Mouse (Mus musculus) hindbrain, embryonic 14.5 days (tissue): Measurements from ENCODE around the gene Gm4922. TPM values are rescaled to one million over a fixed set of nuclear protein-coding genes. Genes with fewer than 3 reads are reported as not detected.

Experiments used
- ATAC-seq: fragments of 200-750 bp; cut with Nextera tagmentation; 2 replicates; pipeline ENCODE4 v1.8.0; 2017; ENCODE audit warnings: moderate number of reproducible peaks, mild to moderate bottlenecking, moderate TSS enrichment, moderate library complexity; ENCODE audit not compliant: low FRiP score
- DNase-seq: peaks from one replicate; pipeline ENCODE4 v3.0.0-alpha.2; 2015; ENCODE audit warnings: low spot score
- H3K27ac ChIP-seq: fragments of 300-500 bp; sonication (generic); 2 replicates; pipeline ENCODE4 v1.5.1; 2014; ENCODE audit warnings: mild to moderate bottlenecking, moderate library complexity
- H3K27me3 ChIP-seq: fragments of 300-500 bp; sonication (generic); 2 replicates; pipeline ENCODE4 v1.6.1; 2014; ENCODE audit warnings: mild to moderate bottlenecking, low read length, mixed read lengths; ENCODE audit not compliant: control insufficient read depth, insufficient read depth
- H3K36me3 ChIP-seq: fragments of 300-500 bp; sonication (generic); replicated peaks from 2 replicates; pipeline ENCODE4 v1.6.1; 2014; ENCODE audit not compliant: control insufficient read depth, insufficient read depth
- H3K4me1 ChIP-seq: fragments of 300-500 bp; sonication (generic); replicated peaks from 2 replicates; pipeline ENCODE4 v1.6.1; 2014; ENCODE audit warnings: antibody characterized with exemption, low read length, mixed read lengths; ENCODE audit not compliant: control insufficient read depth, insufficient read depth
- H3K4me2 ChIP-seq: fragments of 300-500 bp; sonication (generic); replicated peaks from 2 replicates; pipeline ENCODE4 v1.6.1; 2014; ENCODE audit warnings: mild to moderate bottlenecking, moderate library complexity
- H3K4me3 ChIP-seq: fragments of 300-500 bp; sonication (generic); replicated peaks from 2 replicates; pipeline ENCODE4 v1.5.1; 2014; ENCODE audit warnings: mild to moderate bottlenecking, low read length
- H3K9ac ChIP-seq: fragments of 300-500 bp; sonication (generic); 2 replicates; pipeline ENCODE4 v1.6.1; 2014
- H3K9me3 ChIP-seq: fragments of 300-500 bp; sonication (generic); 2 replicates; pipeline ENCODE4 v1.6.1; 2016; ENCODE audit warnings: low read length; ENCODE audit not compliant: control insufficient read depth
- WGBS: fragments of 180-500 bp; shearing (Covaris S2); extraction: QIAGEN DNeasy Blood & Tissue Kit; methylation state at CpG from one replicate; pipeline ENCODE4 v1.1.7; 2014; 5-methylcytosine and 5-hydroxymethylcytosine counted together
- polyA plus RNA-seq: library from polyadenylated mRNA; unstranded; fragments of >200 nt; fragmentation: Nextera tagmentation; extraction: Ambion mirVana; gene quantifications from 2 replicates; pipeline ENCODE4 v1.2.1, GENCODE M21; 2014

Gm4922 gene
- 0.10 and 0.28 TPM in 2 replicates for polyA plus RNA-seq

- 97% methylated on average over 1 of the region's 1 CpGs for WGBS
- Histone ChIP-seq H3K9ac (no peak within 1 kb of the TSS), H3K4me3 (no peak within 1 kb of the TSS), H3K9me3 (no peaks in the 10 kb centered on the region), H3K27me3 (no peaks in the 10 kb centered on the region), H3K4me2 (no peak within 1 kb of the TSS), H3K27ac (no peak within 1 kb of the TSS), H3K36me3 (no peaks in the 10 kb centered on the region), H3K4me1 (no peaks in the 10 kb centered on the region)
- no peak for DNase-seq
- no peak for ATAC-seq
Measured at GRCm38 (mm10) chr10:18786693-18787092, at the start of gene Gm4922. Gm4922 (minus strand) TSS chr10:18786793.

- Histone ChIP-seq H3K27me3 (no peaks in the 10 kb centered on the region), H3K27ac (no peak overlapping the region), H3K4me3 (no peak overlapping the region), H3K9me3 (no peaks in the 10 kb centered on the region), H3K36me3 (no peaks in the 10 kb centered on the region), H3K4me2 (no peak overlapping the region), H3K9ac (no peak overlapping the region), H3K4me1 (no peaks in the 10 kb centered on the region)
- ATAC-seq (no peak; the same call in 1 of the 2 replicates), DNase-seq (peak; percentile 72)
- 58% methylated on average over 6 of the region's 6 CpGs for WGBS
Measured at GRCm38 (mm10) chr10:18835684-18836479, 49.3 kb upstream of the Gm4922 start.

- 61% methylated on average over 2 of the region's 2 CpGs for WGBS
- H3K9ac ChIP-seq = no peak overlapping the region
Measured at GRCm38 (mm10) chr10:18834389-18834788, 47.8 kb upstream of the Gm4922 start.

GRCm38 (mm10) chr10:18831823-18832222 lies 45.2 kb upstream of the Gm4922 start:
- DNase-seq (no peak), ATAC-seq (no peak)
- Histone ChIP-seq H3K4me2 (no peak overlapping the region), H3K4me3 (no peak overlapping the region), H3K36me3 (no peaks in the 10 kb centered on the region), H3K4me1 (no peaks in the 10 kb centered on the region), H3K9ac (no peak overlapping the region), H3K27ac (no peak overlapping the region), H3K27me3 (no peaks in the 10 kb centered on the region), H3K9me3 (no peaks in the 10 kb centered on the region)
- WGBS = 57% methylated on average over 7 of the region's 7 CpGs

More at GRCm38 (mm10) chr10:18834389-18834788, 47.8 kb upstream of the Gm4922 start:
- DNase-seq = no peak
- Histone ChIP-seq H3K4me3 (no peak overlapping the region), H3K36me3 (no peaks in the 10 kb centered on the region), H3K9me3 (no peaks in the 10 kb centered on the region), H3K27me3 (no peaks in the 10 kb centered on the region), H3K27ac (no peak overlapping the region), H3K4me1 (no peaks in the 10 kb centered on the region), H3K4me2 (no peak overlapping the region)
- no peak for ATAC-seq

- 81% methylated on average over 4 of the region's 4 CpGs for WGBS
- Histone ChIP-seq H3K9ac (no peak overlapping the region), H3K4me1 (no peaks in the 10 kb centered on the region), H3K4me3 (no peak overlapping the region), H3K27ac (no peak overlapping the region), H3K27me3 (no peaks in the 10 kb centered on the region), H3K4me2 (no peak overlapping the region), H3K36me3 (no peaks in the 10 kb centered on the region), H3K9me3 (no peaks in the 10 kb centered on the region)
- ATAC-seq (no peak), DNase-seq (no peak)
Measured at GRCm38 (mm10) chr10:18830359-18830758, 43.8 kb upstream of the Gm4922 start.

DNA sequence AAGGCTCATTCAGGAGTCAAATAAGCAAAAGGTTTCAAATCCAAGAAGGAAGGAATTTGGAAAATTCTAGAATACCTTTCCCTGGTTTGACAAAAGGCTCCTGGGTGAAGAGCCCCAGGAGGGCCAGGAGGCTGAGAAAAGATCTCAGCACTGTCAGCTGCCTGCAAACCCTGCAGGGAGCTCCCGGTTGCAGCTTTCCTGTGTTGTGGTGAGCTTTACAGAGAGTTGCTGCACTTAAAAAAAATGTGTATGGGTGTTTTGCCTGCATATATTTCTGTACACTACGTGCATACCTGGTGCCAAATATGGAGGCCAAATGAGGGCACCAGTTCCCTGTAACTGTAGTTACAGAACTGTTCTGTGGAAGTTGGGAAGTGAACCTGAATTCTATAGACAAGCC lies 41.3 kb upstream of the Gm4922 start:
- DNase-seq (no peak), ATAC-seq (no peak)
- H3K9ac ChIP-seq = no peak overlapping the region
- no peak overlapping the region for H3K4me3 ChIP-seq
- no peak overlapping the region for H3K4me2 ChIP-seq
- no peak overlapping the region for H3K27ac ChIP-seq
- no peaks in the 10 kb centered on the region for H3K27me3 ChIP-seq
- H3K36me3 ChIP-seq = no peaks in the 10 kb centered on the region
- 36% methylated on average over 2 of the region's 2 CpGs for WGBS
- H3K4me1 ChIP-seq = no peaks in the 10 kb centered on the region
- no peaks in the 10 kb centered on the region for H3K9me3 ChIP-seq

GRCm38 (mm10) chr10:18826107-18826506 lies 39.5 kb upstream of the Gm4922 start:
- H3K4me2 ChIP-seq = no peak overlapping the region
- no peaks in the 10 kb centered on the region for H3K4me1 ChIP-seq
- no peak for ATAC-seq
- WGBS = 89% methylated on average over 2 of the region's 2 CpGs
- H3K9ac ChIP-seq = no peak overlapping the region
- DNase-seq = no peak
- H3K27ac ChIP-seq = no peak overlapping the region
- H3K9me3 ChIP-seq = no peaks in the 10 kb centered on the region
- no peak overlapping the region for H3K4me3 ChIP-seq
- H3K36me3 ChIP-seq = no peaks in the 10 kb centered on the region
- no peaks in the 10 kb centered on the region for H3K27me3 ChIP-seq

DNA sequence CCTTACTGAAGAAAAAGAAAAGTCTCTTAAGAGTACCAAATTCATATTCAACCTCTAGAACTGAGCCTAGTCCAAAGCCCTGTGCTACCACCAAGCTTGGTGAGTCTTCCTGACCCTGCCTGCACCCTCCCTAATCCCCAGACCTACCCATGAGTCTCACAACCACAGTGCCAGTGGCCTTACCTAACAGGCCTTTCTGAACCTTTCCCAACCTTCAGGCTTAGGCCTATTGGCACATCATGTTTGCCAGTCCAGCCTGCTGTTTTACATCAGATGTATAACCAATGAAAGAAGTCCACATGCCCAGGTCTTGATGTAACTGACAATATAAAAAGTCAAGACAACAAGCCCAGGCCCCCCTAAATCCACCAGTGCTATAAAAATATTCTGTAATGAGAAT lies 38.5 kb upstream of the Gm4922 start:
- Histone ChIP-seq H3K27me3 (no peaks in the 10 kb centered on the region), H3K9me3 (no peaks in the 10 kb centered on the region), H3K4me3 (no peak overlapping the region), H3K27ac (no peak overlapping the region), H3K36me3 (no peaks in the 10 kb centered on the region), H3K9ac (no peak overlapping the region), H3K4me2 (no peak overlapping the region), H3K4me1 (no peaks in the 10 kb centered on the region)
- DNase-seq (no peak), ATAC-seq (no peak)

- Histone ChIP-seq H3K4me1 (no peaks in the 10 kb centered on the region), H3K4me2 (no peak overlapping the region), H3K36me3 (no peaks in the 10 kb centered on the region), H3K9me3 (no peaks in the 10 kb centered on the region), H3K27me3 (no peaks in the 10 kb centered on the region), H3K27ac (no peak overlapping the region), H3K4me3 (no peak overlapping the region), H3K9ac (no peak overlapping the region)
- DNase-seq (peak; percentile 29), ATAC-seq (peak; percentile 69; the same call in 1 of the 2 replicates)
- WGBS = 47% methylated on average over 5 of the region's 5 CpGs
Measured at GRCm38 (mm10) chr10:18816560-18816959, 30.0 kb upstream of the Gm4922 start.
